Mouse (Mus musculus) layer of hippocampus, postnatal 10 days (tissue): ENCODE measurements at regions not wholly inside any gene's neighbourhood (a gene's known extent, or its start where the extent isn't known, plus 50 kb on each side); places are given as distances from the start of the nearest gene placed in this dataset.

Experiments used
- DNase-seq, 2 experiments: peaks; one replicate each; pipeline ENCODE4 v3.0.0; 2021; ENCODE audit warnings: low spot score in 2 of 2

DNA sequence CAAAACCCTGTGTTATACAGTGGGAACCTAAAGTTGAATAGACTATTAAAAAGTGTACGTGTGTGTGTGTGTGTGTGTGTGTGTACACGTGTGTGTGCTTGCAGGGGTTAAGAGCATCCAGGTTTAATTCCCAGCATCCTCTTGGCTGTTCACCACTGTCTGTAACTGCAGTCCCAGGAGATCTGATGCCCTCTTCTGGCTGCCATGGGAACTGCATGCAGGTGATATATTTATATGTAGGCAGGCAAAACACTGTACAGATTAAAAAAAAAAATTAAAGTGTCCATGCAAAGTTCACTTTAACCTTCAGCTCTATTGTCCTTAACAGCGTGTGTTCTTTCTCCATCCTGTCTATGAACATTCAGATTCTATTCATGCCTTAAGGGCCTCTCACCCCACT lies 454.1 kb downstream of the Rnf144b start:
- DNase-seq = no peak

- no peak for DNase-seq
These were observed 457.7 kb downstream of the Rnf144b start for GRCm38 (mm10) chr13:47580144-47580543.

GRCm38 (mm10) chr13:47585158-47585557 lies 462.7 kb downstream of the Rnf144b start:
- DNase-seq = no peak

DNA sequence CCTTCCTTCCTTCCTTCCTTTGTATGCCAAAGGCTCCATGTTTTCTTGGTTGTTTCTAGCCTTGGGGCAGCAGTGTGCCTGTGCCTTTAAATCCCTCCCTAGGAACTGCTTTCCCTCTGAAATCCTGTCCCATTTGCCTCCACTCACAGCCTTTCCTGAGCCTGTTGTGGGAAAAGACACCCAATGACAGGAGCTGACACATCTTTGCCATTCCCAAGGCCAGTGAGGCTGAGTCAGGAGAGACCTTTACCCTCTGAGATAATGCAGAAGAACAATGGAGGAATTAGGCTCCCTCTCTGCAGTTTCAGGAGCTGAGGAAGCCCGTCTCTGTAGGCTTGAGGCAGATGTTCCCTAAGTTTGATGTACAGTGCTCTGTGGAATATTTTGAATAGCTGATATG lies 480.2 kb downstream of the Rnf144b start:
- DNase-seq = no peak

- DNase-seq = no peak
These were observed 489.0 kb downstream of the Rnf144b start for GRCm38 (mm10) chr13:47611439-47611838.

DNA sequence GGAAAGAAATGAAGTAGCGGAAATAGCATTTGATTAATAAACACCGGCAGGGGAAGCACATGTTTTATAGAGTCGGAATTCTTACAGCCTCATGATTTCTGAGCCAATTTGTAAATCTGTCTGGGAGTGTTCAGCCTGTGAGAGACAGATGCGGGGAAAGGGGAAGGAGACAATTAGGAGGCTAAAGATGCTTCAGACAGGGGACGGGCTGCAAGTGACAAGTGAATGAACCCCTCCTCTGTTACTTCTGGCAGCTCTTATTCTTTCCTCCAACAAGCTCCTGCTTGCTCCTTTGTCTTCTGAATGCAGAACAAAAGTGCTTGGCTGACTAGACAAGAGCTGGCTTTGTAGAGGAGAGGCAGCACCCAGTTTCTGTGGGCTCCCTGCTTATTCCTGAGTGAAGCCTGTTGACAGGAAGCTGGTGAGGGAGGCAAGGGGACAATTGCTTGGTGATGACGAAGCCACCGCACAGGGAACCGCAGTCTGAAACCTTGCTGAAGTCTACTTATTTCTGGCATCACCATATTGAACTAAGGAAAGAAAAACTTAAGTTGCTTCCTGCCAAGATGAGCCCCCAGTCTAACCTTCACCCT lies 514.2 kb downstream of the Rnf144b start:
- DNase-seq = peak in 1 of 2 experiments; percentile 11

- DNase-seq = no peak
These were observed 519.9 kb downstream of the Rnf144b start for GRCm38 (mm10) chr13:47642341-47642740.

DNA sequence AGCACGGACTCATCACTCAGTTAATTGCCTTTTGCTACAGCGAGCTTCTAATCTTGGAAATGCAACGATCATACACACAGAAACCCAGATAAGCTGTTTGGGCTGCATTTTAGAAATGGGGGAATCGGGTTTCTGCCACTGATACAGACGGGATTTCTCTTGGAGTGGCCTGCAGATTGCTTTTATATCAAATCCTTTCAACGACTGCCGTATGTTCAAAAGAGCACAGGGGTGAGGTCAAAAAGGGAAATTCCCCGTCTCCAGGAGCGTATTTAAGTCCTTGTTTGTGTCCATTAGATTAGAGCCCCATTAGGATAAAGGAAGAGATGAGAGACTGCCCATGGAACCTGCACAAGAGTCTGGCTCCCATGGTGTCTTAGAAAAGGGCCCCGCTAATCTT lies 522.6 kb downstream of the Rnf144b start:
- DNase-seq = no peak

DNA sequence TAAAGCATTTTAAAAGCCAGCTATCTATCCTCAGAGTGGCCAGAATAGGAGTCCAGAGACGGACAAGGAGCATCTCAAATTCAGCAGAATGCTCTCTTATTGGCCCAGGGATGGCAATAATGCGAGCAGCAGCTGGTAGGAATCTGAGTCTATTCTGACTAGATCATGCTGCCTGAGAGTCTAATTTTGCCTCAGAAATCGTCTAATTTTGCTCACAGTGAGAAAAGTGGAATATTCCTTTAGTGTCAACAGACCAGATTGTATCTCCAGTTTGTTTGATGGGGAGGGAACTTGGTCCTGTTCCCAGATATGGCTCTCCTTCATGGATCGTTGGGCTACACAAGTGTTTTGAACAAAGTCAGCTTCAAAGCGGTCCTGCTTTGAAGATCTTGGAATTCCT lies 525.2 kb downstream of the Rnf144b start:
- no peak for DNase-seq

- no peak for DNase-seq
These were observed 527.6 kb downstream of the Rnf144b start for GRCm38 (mm10) chr13:47650093-47650492.

- no peak for DNase-seq
These were observed 544.0 kb downstream of the Rnf144b start for GRCm38 (mm10) chr13:47666470-47666869.

DNA sequence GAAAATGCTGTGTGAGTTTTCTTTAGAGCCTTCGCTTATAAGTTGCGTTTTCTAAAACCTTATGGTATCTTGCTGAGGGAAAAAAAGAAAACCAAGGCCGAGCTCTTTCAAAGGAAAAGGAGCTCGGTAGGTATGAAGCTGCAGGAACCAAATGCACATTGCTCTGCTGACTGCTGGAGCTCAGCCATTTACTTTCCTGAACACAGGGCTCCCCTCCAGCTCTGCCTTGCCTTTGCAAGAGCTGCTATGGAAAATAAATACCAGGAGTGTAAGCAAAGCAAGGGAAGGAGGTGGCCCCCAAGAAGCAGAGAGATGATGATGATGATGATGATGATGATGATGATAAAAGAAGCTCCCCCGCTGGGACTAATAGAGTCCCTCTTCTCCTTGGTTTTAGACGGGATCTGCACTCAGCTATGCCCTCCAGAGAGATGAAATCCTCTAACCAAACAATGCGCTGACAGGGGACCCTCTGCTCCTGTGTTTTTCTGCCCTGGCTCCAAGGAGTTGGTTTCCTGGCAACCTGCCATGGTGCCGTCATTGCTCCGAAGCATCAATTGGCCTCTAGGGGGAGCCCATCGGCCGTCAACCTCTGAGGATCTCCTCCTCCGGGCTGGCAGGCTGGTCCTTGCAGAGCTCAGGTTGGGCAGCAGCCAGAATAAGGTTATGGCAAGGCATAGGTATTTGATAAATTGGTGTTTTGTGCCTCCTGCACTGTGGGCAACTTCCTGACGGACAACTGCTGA lies 544.7 kb downstream of the Rnf144b start:
- peak; percentile 96 for DNase-seq

DNA sequence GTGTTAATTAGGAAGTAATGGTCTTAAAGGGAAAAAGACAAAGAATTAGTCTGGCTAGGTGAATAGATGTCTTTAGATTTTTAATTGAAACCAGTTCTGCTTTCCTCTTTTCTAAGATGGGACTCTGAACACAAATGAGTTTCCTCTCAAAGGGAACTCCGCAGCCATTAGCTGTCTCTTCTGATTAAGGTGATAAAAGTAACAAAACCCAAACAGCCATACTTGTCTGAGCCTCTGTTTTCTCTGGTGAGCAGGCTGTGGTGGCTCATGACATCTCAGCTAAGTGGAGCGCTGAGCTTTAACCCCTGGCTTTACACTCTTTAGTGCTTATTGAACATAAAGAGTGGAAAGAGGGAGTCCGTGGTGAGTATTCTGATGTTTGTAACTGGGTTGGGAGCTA lies 565.7 kb downstream of the Rnf144b start:
- no peak for DNase-seq

DNA sequence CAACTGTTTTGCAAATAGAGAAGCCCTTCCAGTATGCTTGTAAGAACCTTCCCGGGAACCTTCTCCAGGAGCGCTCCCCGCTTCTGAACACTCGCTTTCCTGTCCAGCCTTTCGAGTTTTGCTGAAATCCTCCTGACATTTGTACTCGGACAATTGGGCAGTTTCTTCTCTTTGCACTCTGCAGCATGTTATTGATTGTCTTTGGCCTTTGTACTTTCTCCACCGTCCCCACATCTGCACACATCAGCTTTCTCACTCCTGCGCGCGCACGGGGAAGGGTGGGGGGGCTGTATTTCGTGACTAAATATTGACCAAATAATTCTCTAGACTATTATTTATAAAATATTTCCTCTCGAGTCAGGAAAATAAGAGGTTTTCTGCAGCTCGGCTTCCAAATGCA lies 567.2 kb upstream of the Id4 start:
- no peak for DNase-seq

- DNase-seq = no peak
These were observed 565.2 kb upstream of the Id4 start for GRCm38 (mm10) chr13:47695877-47696276.

GRCm38 (mm10) chr13:47700556-47700955 lies 560.5 kb upstream of the Id4 start:
- DNase-seq = no peak

- peak; percentile 61 to 66 for DNase-seq
These were observed 552.9 kb upstream of the Id4 start for GRCm38 (mm10) chr13:47707961-47708609.

GRCm38 (mm10) chr13:47709323-47709722 lies 551.7 kb upstream of the Id4 start:
- peak; percentile 20 to 42 for DNase-seq

DNA sequence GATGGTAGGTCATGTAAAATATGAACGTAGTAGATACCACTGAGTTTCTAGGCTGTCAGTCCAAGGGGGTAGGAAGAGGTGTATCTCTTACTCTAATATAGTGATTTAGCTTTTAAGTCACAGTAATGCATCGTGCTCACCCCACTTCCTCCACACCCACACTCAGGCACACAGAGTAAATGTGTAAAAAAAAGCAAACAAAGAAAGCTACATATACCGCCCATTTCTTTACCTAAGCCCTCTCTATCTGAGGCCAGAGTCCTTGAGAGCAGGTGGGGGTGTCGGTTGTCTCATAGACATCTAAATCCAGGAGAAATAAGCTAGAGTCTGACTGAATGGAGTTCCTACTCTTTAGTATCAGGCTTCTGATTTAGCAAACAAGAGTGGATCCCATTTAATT lies 548.5 kb upstream of the Id4 start:
- DNase-seq = no peak

- no peak for DNase-seq
These were observed 544.8 kb upstream of the Id4 start for GRCm38 (mm10) chr13:47716265-47716664.

- no peak for DNase-seq
These were observed 540.4 kb upstream of the Id4 start for GRCm38 (mm10) chr13:47720645-47721044.

DNA sequence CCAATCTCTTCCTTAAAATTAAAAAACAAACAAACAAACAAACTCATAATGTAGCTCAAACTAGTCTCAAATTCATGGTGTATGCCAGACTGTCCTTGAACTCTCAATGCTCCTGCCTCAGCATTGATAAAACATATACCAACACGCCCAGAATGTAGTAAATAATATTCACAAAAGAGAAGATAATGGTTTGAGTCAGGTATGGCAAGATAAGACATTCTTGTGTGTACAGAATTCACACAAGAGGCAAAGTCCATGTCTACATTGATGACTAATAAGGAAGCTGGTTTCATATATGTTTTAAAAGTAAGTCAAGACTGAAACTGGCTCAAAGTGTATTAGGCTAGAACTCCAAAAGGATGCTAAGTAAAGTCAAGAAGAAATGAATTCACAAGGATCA lies 526.6 kb upstream of the Id4 start:
- DNase-seq = no peak
